Mouse (Mus musculus) kidney, embryonic 15.5 days (tissue): ENCODE measurements around the gene Cmc1. TPM values are rescaled to one million over a fixed set of nuclear protein-coding genes. Genes with fewer than 3 reads are reported as not detected.

Experiments
- ATAC-seq: fragments of 200-750 bp; cut with Nextera tagmentation; replicated peaks from 2 replicates; pipeline ENCODE4 v1.8.0; 2017; ENCODE audit warnings: moderate TSS enrichment; ENCODE audit not compliant: low FRiP score
- H3K27ac ChIP-seq: fragments of 300-500 bp; sonication (generic); 2 replicates; pipeline ENCODE4 v1.5.1; 2015; ENCODE audit warnings: mild to moderate bottlenecking, inconsistent platforms
- H3K27me3 ChIP-seq: fragments of 300-500 bp; sonication (generic); 2 replicates; pipeline ENCODE4 v1.6.1; 2015; ENCODE audit warnings: inconsistent platforms
- H3K36me3 ChIP-seq: fragments of 300-500 bp; sonication (generic); 2 replicates; pipeline ENCODE4 v1.6.1; 2015; ENCODE audit warnings: inconsistent platforms
- H3K4me1 ChIP-seq: fragments of 300-500 bp; sonication (generic); 2 replicates; pipeline ENCODE4 v1.6.1; 2015; ENCODE audit warnings: inconsistent platforms
- H3K4me2 ChIP-seq: fragments of 300-500 bp; sonication (generic); 2 replicates; pipeline ENCODE4 v1.6.1; 2015; ENCODE audit warnings: moderate library complexity, mild to moderate bottlenecking, inconsistent platforms
- H3K4me3 ChIP-seq: fragments of 300-500 bp; sonication (generic); replicated peaks from 2 replicates; pipeline ENCODE4 v1.5.1; 2015; ENCODE audit warnings: mild to moderate bottlenecking, inconsistent platforms
- H3K9ac ChIP-seq: fragments of 300-500 bp; sonication (generic); 2 replicates; pipeline ENCODE4 v1.6.1; 2015; ENCODE audit warnings: mild to moderate bottlenecking, inconsistent platforms
- H3K9me3 ChIP-seq: fragments of 300-500 bp; sonication (generic); replicated peaks from 2 replicates; pipeline ENCODE4 v1.6.1; 2016; ENCODE audit warnings: inconsistent platforms
- WGBS: fragments of 180-500 bp; shearing (Covaris S2); methylation state at CpG from one replicate; pipeline ENCODE4 v1.1.7; 2015; ENCODE audit warnings: mixed read lengths; 5-methylcytosine and 5-hydroxymethylcytosine counted together
- polyA plus RNA-seq: library from polyadenylated mRNA; unstranded; fragments of >200 nt; fragmentation: Nextera tagmentation; extraction: Ambion mirVana; gene quantifications from 2 replicates; pipeline ENCODE4 v1.2.1, GENCODE M21; 2015

Gene Cmc1
- polyA plus RNA-seq, 1 experiment from 2014 or later, result 45.5 TPM

GRCm38 (mm10) chr9:118053286-118053685 is 96.7 kb downstream of the Cmc1 start:
- Histone ChIP-seq H3K27ac (no peak overlapping the region), H3K9ac (no peak overlapping the region), H3K4me1 (no peaks in the 10 kb centered on the region), H3K36me3 (peaks cover 58% of the 10 kb centered on the region), H3K27me3 (no peaks in the 10 kb centered on the region), H3K4me2 (no peak overlapping the region), H3K4me3 (no peak overlapping the region), H3K9me3 (no peaks in the 10 kb centered on the region)
- no peak for ATAC-seq
- WGBS, result 50% methylated on average over 1 of the region's 1 CpGs

DNA sequence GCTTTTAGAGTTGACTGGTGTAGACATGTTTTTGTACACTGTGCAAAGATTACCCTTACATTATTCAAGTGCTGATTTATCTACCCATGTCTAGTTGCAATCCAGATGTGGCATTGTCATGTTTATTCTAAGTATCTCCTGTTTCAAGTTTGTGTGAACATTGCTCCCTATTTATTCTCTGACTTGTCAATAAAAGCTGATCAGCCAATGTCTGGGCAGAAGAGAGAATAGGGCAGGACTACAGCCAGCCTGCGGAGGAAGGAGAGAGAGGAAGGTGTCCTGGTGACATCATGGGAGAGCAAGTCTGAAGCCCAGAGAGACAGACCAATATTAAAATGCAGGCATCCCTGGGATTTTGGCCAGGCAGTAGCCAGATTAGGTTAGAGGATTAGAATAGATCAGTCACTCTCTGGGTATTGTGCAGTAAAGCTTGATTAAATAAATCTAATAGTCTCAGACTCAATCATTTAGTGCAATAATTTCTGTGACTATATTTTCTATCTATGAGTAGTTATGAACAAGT is 104.9 kb downstream of the Cmc1 start:
- Histone ChIP-seq H3K27me3 (no peaks in the 10 kb centered on the region), H3K4me2 (no peak overlapping the region), H3K27ac (no peak overlapping the region), H3K36me3 (peaks cover 21% of the 10 kb centered on the region), H3K9me3 (no peaks in the 10 kb centered on the region), H3K4me3 (no peak overlapping the region), H3K9ac (no peak overlapping the region), H3K4me1 (peaks cover 14% of the 10 kb centered on the region)
- no peak for ATAC-seq
- 67% methylated on average over 1 of the region's 1 CpGs for WGBS

- Histone ChIP-seq H3K4me1 (peaks cover 14% of the 10 kb centered on the region), H3K9ac (no peak overlapping the region), H3K36me3 (peaks cover 14% of the 10 kb centered on the region), H3K9me3 (no peaks in the 10 kb centered on the region), H3K4me3 (no peak overlapping the region), H3K27ac (no peak overlapping the region), H3K4me2 (no peak overlapping the region), H3K27me3 (no peaks in the 10 kb centered on the region)
- ATAC-seq, result no peak
- WGBS, result 92% methylated on average over 3 of the region's 3 CpGs
Measured at GRCm38 (mm10) chr9:118043581-118043980, 106.4 kb downstream of the Cmc1 start.

DNA sequence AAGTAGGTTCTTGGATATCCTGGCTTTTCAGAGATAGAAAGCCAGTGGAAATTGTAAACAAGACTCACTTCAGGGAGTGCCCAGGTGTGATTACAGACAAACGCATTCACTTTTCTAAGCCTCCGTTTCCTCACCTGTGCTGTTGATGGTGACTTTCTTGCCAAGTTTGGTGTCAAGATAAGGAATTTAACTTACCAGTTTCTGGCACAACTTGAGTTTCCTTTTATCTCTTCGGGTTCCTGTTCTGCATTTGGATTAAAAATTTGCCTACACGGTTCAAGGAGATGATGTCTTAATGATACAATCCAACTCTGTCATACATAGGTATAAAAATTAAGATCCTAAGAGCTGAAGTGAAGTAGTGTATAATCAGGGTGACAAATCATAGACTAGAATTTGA is 107.2 kb downstream of the Cmc1 start:
- peaks cover 10% of the 10 kb centered on the region for H3K36me3 ChIP-seq
- no peaks in the 10 kb centered on the region for H3K27me3 ChIP-seq
- peaks cover 14% of the 10 kb centered on the region for H3K4me1 ChIP-seq
- no peak overlapping the region for H3K4me2 ChIP-seq
- no peak for ATAC-seq
- no peaks in the 10 kb centered on the region for H3K9me3 ChIP-seq
- no peak overlapping the region for H3K9ac ChIP-seq
- no peak overlapping the region for H3K27ac ChIP-seq
- no peak overlapping the region for H3K4me3 ChIP-seq
- 91% methylated on average over 4 of the region's 4 CpGs for WGBS

DNA sequence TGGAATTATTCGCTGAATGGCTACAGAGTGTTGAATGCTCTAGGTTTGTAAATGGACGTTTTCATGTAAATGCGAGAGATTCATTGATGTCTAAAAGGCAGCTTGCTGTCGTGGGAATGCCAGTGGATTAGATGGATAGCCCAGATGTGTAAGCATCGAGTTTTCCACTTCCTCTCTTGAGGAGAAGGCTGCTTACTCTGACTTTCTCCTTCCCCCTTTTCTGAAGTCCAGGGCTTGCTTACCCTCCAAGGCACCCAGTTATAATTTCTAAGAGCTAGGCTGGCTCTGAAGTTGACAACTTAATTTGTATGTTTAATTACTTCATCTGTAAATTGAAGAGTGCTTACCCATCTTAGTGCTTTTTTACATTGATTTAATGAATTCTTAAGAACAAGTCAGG is 108.3 kb downstream of the Cmc1 start:
- Histone ChIP-seq H3K4me1 (peaks cover 14% of the 10 kb centered on the region), H3K36me3 (0 out of 2 replicates have a peak, but pooled peaks cover 6% of the 10 kb centered on the region), H3K4me3 (peak overlapping the region; percentile 89), H3K27me3 (no peaks in the 10 kb centered on the region), H3K27ac (no peak overlapping the region), H3K4me2 (peak overlapping the region; percentile 80), H3K9ac (peak overlapping the region; percentile 76; the same call in 1 of the 2 replicates), H3K9me3 (no peaks in the 10 kb centered on the region)
- WGBS, result 18% methylated on average over 5 of the region's 5 CpGs
- no peak for ATAC-seq

DNA sequence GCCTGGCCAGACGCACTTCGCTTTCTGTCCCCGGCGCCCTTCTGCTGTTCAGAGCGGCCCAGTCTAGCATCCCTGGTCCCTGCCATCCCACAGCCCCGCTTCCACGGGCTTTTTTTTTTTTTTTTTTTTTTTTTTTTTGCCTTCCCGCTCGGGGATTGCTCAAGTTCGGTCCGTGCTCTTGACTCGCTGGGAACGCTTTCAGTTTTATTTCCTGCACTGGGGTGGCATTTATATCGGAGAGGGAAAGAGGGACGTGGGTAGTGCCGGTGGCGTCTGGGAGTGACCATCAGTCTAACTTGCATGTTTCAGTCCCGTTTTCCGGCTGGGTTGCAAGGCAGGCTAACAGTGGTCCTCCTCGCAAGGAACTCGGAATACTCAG is 109.0 kb downstream of the Cmc1 start:
- WGBS, result under 1% methylated on average over 21 of the region's 21 CpGs
- Histone ChIP-seq H3K9me3 (no peaks in the 10 kb centered on the region), H3K9ac (peak overlapping the region; percentile 76), H3K4me2 (peak overlapping the region; percentile 80), H3K4me3 (peak overlapping the region; percentile 89), H3K4me1 (peaks cover 14% of the 10 kb centered on the region), H3K27ac (peak overlapping the region; percentile 97), H3K36me3 (0 out of 2 replicates have a peak, but pooled peaks cover 6% of the 10 kb centered on the region), H3K27me3 (no peaks in the 10 kb centered on the region)
- ATAC-seq, result no peak

DNA sequence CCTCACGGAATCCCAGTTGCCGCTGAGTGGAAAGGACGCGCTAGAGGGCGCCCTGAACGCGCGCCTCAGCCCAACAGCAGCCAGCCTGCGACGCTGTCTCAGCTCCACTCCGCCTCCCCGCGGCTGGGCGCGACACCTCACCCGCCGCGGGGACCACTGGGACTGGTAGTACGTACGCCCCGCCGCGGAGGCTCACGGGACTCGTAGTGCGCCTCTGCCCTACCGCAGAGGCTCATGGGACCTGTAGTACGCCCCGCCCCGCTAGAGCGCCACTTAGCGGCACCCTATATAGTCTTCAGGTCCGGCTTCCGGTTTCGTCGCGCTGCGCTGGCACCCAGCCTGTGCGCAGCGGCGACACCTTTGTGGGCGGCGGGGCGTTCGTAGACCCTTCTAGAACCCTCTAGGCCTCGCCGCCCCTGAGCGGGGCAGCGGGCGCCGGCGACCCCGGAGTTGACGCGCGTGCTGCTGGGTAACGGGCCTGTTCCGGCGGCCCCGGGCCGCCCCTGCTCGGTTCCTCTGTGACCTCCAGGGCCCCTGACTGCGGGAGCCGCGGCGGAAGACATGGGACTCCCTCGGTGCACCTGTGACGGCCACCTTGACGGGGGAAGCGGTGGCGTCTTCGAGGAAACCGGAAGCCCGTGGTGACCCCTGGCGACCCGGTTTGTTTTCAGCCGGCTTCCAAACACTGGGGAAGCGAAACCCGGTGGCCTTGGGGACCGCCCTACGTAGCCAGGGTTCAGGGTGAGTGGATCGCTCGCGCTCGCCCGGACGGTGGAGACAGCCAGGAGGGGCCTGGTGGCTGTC is 109.6 kb downstream of the Cmc1 start, which contains the start of gene Azi2:
Gene Azi2 (plus strand): TSS at position 282 of the 804 bp plus-strand sequence.
- Histone ChIP-seq H3K27me3 (no peaks in the 10 kb centered on the region), H3K4me2 (peak within 1 kb of the TSS; percentile 80), H3K4me1 (peaks cover 14% of the 10 kb centered on the region), H3K4me3 (peak within 1 kb of the TSS; percentile 89), H3K9me3 (no peaks in the 10 kb centered on the region), H3K27ac (peak within 1 kb of the TSS; percentile 97), H3K36me3 (0 out of 2 replicates have a peak, but pooled peaks cover 6% of the 10 kb centered on the region), H3K9ac (peak within 1 kb of the TSS; percentile 76)
- ATAC-seq, result peak; percentile 99
- WGBS, result under 1% methylated on average over 81 of the region's 87 CpGs

DNA sequence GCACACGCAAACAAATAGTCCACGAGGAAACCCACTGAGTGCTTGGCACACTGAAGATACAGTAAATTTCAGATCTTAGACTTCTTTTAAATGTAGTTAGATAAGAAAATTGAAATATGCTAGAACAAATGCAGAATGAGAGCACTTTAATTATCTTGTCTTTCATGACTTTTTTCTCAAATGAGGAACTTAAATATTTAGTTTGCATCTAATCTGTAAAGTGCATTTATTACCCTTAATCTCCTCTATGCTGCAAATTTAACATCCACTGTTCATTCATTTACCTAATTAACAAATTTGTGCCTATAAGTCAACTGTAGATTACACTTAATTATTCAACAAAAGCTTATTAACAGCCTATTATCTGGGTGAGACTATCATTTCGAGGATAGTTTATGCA is 115.0 kb downstream of the Cmc1 start:
- Histone ChIP-seq H3K9me3 (no peaks in the 10 kb centered on the region), H3K9ac (no peak overlapping the region), H3K36me3 (no peaks in the 10 kb centered on the region), H3K27ac (no peak overlapping the region), H3K27me3 (no peaks in the 10 kb centered on the region), H3K4me2 (no peak overlapping the region), H3K4me1 (no peaks in the 10 kb centered on the region), H3K4me3 (no peak overlapping the region)
- no peak for ATAC-seq
- 84% methylated on average over 3 of the region's 3 CpGs for WGBS

GRCm38 (mm10) chr9:118031694-118032093 is 118.3 kb downstream of the Cmc1 start:
- Histone ChIP-seq H3K27me3 (no peaks in the 10 kb centered on the region), H3K9me3 (no peaks in the 10 kb centered on the region), H3K9ac (no peak overlapping the region), H3K27ac (no peak overlapping the region), H3K4me2 (no peak overlapping the region), H3K4me3 (no peak overlapping the region), H3K4me1 (no peaks in the 10 kb centered on the region), H3K36me3 (no peaks in the 10 kb centered on the region)
- ATAC-seq, result no peak
- whole genome bisulfite sequencing, result 30% methylated on average over 2 of the region's 2 CpGs

DNA sequence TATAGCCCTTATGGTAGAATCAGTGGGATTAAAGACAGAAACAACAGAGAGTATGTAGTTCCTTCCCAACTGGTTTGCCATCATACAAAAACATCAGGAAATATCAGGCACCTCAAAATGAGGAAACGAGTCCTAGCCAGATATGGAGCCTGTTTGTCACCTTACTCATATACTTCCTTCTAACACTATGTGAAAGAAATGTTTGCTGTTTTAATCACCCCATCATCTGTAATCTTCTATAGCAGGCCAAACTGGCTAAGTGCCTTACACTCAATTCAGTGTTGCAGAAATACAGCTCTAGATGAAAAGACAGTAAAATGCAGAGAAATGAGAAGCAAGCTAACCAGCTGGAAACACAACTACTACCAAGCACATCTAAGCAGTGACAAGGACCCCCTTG is 119.7 kb downstream of the Cmc1 start:
- H3K9ac ChIP-seq, result no peak overlapping the region
- H3K4me2 ChIP-seq, result no peak overlapping the region
- no peaks in the 10 kb centered on the region for H3K27me3 ChIP-seq
- H3K9me3 ChIP-seq, result no peaks in the 10 kb centered on the region
- H3K4me1 ChIP-seq, result no peaks in the 10 kb centered on the region
- no peak for ATAC-seq
- WGBS, result 81% methylated on average over 1 of the region's 1 CpGs
- H3K4me3 ChIP-seq, result no peak overlapping the region
- H3K36me3 ChIP-seq, result no peaks in the 10 kb centered on the region
- H3K27ac ChIP-seq, result no peak overlapping the region

GRCm38 (mm10) chr9:118029490-118029889 is 120.5 kb downstream of the Cmc1 start:
- no peaks in the 10 kb centered on the region for H3K36me3 ChIP-seq
- H3K9me3 ChIP-seq, result no peaks in the 10 kb centered on the region
- 42% methylated on average over 4 of the region's 4 CpGs for WGBS
- no peak overlapping the region for H3K4me2 ChIP-seq
- H3K27me3 ChIP-seq, result no peaks in the 10 kb centered on the region
- no peaks in the 10 kb centered on the region for H3K4me1 ChIP-seq
- no peak overlapping the region for H3K4me3 ChIP-seq
- no peak overlapping the region for H3K27ac ChIP-seq
- ATAC-seq, result no peak
- no peak overlapping the region for H3K9ac ChIP-seq

DNA sequence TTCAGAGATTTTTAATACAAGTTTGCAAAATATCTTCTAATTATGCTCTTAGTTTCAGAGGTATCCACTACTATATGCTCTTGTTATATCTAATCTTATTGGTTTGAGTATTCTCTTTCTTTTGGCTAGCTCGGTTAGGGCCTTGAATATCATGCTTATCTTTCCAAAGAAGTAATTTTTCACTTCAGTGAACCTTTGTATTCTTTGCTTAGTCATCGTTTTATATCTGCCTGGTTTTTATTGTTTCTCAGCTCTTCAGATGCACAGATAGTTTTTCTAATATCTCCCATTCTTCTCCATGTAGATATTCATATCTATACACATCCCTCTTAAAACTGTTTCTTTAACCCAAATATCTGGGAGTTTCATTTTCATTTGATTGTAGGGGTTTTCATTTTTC is 125.0 kb downstream of the Cmc1 start:
- H3K4me2 ChIP-seq, result no peak overlapping the region
- H3K36me3 ChIP-seq, result no peaks in the 10 kb centered on the region
- no peaks in the 10 kb centered on the region for H3K9me3 ChIP-seq
- no peak for ATAC-seq
- H3K27me3 ChIP-seq, result no peaks in the 10 kb centered on the region
- no peak overlapping the region for H3K27ac ChIP-seq
- no peak overlapping the region for H3K9ac ChIP-seq
- WGBS, result 74% methylated on average over 2 of the region's 2 CpGs
- no peak overlapping the region for H3K4me3 ChIP-seq
- H3K4me1 ChIP-seq, result no peaks in the 10 kb centered on the region
